Mouse (Mus musculus) limb, embryonic 11.5 days (tissue): ENCODE results near the gene Tns4. TPM values are rescaled to one million over a fixed set of nuclear protein-coding genes. Genes with fewer than 3 reads are reported as not detected.

Experiments
- ATAC-seq: fragments of 200-750 bp; cut with Nextera tagmentation; 2 replicates; pipeline ENCODE4 v1.8.0; 2017; ENCODE audit warnings: low read depth; ENCODE audit not compliant: insufficient number of reproducible peaks, low FRiP score, low TSS enrichment
- DNase-seq: peaks from one replicate; pipeline ENCODE4 v3.0.0-alpha.2; 2015; ENCODE audit warnings: low spot score
- H3K27ac ChIP-seq: fragments of 300-500 bp; sonication (generic); replicated peaks from 2 replicates; pipeline ENCODE4 v1.5.1; 2014; ENCODE audit warnings: low read depth, mild to moderate bottlenecking, low read length
- H3K27me3 ChIP-seq: fragments of 300-500 bp; sonication (generic); 2 replicates; pipeline ENCODE4 v1.6.1; 2014; ENCODE audit warnings: mild to moderate bottlenecking, low read length, mixed read lengths; ENCODE audit not compliant: control insufficient read depth, insufficient read depth
- H3K36me3 ChIP-seq: fragments of 300-500 bp; sonication (generic); 2 replicates; pipeline ENCODE4 v1.6.1; 2014; ENCODE audit warnings: mild to moderate bottlenecking, low read length, moderate library complexity, mixed read lengths; ENCODE audit not compliant: control insufficient read depth, insufficient read depth
- H3K4me1 ChIP-seq: fragments of 300-500 bp; sonication (generic); 2 replicates; pipeline ENCODE4 v1.6.1; 2014; ENCODE audit warnings: low read length, mixed read lengths; ENCODE audit not compliant: control insufficient read depth, insufficient read depth
- H3K4me2 ChIP-seq: fragments of 300-500 bp; sonication (generic); 2 replicates; pipeline ENCODE4 v1.6.1; 2014; ENCODE audit warnings: low read depth, mild to moderate bottlenecking, moderate library complexity; ENCODE audit not compliant: severe bottlenecking
- H3K4me3 ChIP-seq: fragments of 300-500 bp; sonication (generic); 2 replicates; pipeline ENCODE4 v1.5.1; 2014; ENCODE audit warnings: low read depth, low read length
- H3K9ac ChIP-seq: fragments of 300-500 bp; sonication (generic); 2 replicates; pipeline ENCODE4 v1.6.1; 2014; ENCODE audit warnings: mild to moderate bottlenecking, low read length
- H3K9me3 ChIP-seq: fragments of 300-500 bp; sonication (generic); 2 replicates; pipeline ENCODE4 v1.6.1; 2016; ENCODE audit warnings: low read length; ENCODE audit not compliant: control insufficient read depth
- WGBS: fragments of 180-500 bp; shearing (Covaris S2); extraction: QIAGEN DNeasy Blood & Tissue Kit; methylation state at CpG from one replicate; pipeline ENCODE4 v1.1.7; 2014; 5-methylcytosine and 5-hydroxymethylcytosine counted together
- polyA plus RNA-seq: library from polyadenylated mRNA; unstranded; fragments of >200 nt; fragmentation: Nextera tagmentation; extraction: Ambion mirVana; gene quantifications from 2 replicates; pipeline ENCODE4 v1.2.1, GENCODE M21; 2014

Gene Tns4
- polyA plus RNA-seq, 1 experiment from 2014 or later = 1.6 TPM

DNA sequence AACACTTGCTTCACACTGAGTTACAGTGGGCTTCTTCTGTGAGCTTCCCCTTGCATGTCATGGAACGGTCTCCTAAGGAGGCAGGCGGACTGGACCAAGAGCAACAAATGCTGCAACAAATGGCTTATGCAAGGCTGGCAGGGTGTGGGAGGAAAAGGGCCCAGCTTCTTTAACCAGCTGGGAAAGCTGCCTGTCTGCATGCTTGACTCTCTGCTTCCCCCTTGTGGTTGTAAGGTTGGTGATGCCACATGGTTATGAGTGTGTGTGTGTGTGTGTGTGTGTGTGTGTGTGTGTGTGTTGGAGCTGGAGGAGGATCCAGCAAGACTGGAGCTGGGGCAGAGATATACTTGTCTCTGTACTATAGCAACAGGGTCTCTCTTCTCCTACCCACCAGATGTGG, 23.1 kb downstream of the Tns4 start:
- Histone ChIP-seq H3K27me3 (no peaks in the 10 kb centered on the region), H3K27ac (0 out of 2 replicates have a peak overlapping the region, but pooled peaks have one; percentile 14), H3K4me2 (no peak overlapping the region), H3K4me1 (peaks cover 33% of the 10 kb centered on the region), H3K4me3 (no peak overlapping the region), H3K9me3 (no peaks in the 10 kb centered on the region), H3K9ac (no peak overlapping the region), H3K36me3 (no peaks in the 10 kb centered on the region)
- DNase-seq (peak; percentile 76), ATAC-seq (no peak)
- 3% methylated on average over 2 of the region's 2 CpGs for WGBS

DNA sequence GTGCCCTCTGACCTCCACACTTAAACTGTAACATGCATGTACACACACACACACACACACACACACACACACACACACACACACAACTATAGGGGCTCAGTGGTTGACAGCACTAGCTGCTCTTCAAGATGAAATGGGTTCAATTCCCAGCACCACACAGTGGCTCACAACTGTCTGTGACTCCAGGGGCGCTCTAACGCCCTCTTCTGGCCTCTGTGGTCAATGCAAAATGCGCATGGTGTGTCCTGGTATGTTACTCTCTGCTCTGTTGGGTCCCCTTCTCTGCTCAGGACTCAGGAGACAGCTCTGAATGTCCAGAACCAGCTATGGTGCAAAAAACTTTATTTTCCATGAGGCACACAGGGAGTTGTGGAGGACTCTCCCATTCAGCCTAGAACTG, 23.8 kb downstream of the Tns4 start:
- Histone ChIP-seq H3K27ac (0 out of 2 replicates have a peak overlapping the region, but pooled peaks have one; percentile 14), H3K4me2 (no peak overlapping the region), H3K27me3 (no peaks in the 10 kb centered on the region), H3K36me3 (no peaks in the 10 kb centered on the region), H3K4me1 (peaks cover 29% of the 10 kb centered on the region), H3K9ac (no peak overlapping the region), H3K4me3 (no peak overlapping the region), H3K9me3 (no peaks in the 10 kb centered on the region)
- whole genome bisulfite sequencing = 67% methylated on average over 3 of the region's 3 CpGs
- ATAC-seq (no peak), DNase-seq (no peak)

DNA sequence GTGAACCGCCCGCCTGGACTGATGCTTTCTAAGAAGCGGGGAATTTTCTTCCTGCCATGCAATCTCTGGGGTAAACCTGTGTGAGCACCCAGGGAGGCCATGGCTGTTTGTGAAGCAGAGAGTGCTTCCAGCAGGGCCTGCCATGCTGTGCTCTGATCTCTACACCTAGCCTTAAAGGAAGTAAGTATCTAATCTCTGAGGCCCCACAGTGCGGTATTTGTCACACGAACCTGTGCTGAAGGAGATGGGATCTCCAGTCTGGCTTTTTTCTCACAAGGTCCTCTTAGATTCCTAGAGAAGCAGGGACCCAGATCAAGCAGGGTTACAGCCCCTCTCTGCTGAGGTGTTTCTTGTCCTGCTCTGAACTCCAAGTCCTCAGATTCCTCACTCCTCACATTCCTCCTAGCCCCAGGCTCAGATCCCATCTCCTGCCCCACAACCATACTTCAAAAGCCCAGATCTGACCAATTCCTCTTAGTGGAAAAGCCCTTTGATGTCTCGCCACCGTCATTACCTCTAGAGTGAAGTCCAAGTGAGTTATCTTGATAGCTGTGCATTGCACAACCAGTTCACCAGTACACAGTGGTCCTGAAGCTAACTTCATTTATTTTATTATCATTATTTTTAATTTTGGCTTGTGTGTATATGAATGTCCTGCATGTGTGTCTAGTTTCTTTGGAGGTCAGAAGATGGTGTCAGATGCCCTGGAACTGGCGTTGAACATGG, 25.5 kb downstream of the Tns4 start:
- peak overlapping the region; percentile 30; the same call in 1 of the 2 replicates for H3K27ac ChIP-seq
- 22% methylated on average over 8 of the region's 8 CpGs for WGBS

DNA sequence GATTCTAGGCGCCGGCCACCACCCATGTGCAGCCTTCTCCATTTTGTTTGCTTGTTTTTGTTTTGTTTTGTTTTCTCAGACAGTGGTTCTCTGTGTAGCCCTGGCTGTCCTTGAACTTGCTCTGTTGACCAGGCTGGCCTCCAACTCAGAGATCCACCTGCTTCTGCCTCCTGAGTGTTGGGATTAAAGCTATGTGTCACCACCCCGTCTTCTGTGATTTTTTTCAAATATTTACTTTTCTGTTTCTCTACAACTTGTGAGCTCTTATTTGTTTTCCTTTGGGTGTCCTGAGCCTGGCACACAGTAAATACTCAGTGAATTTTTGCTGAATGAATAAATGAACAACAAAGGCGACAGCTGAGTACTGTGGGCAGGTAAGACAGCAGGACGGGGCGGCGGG, 26.4 kb downstream of the Tns4 start:
- H3K4me3 ChIP-seq = no peak overlapping the region
- H3K27me3 ChIP-seq = no peaks in the 10 kb centered on the region
- DNase-seq (no peak), ATAC-seq (no peak)
- 85% methylated on average over 7 of the region's 7 CpGs for WGBS
- no peak overlapping the region for H3K4me2 ChIP-seq
- peaks cover 25% of the 10 kb centered on the region for H3K4me1 ChIP-seq
- H3K9ac ChIP-seq = no peak overlapping the region
- no peaks in the 10 kb centered on the region for H3K9me3 ChIP-seq
- no peak overlapping the region; the same call in 1 of the 2 replicates for H3K27ac ChIP-seq
- no peaks in the 10 kb centered on the region for H3K36me3 ChIP-seq

More for the DNA sequence above, 25.5 kb downstream of the Tns4 start:
- Histone ChIP-seq H3K9me3 (no peaks in the 10 kb centered on the region), H3K27me3 (no peaks in the 10 kb centered on the region), H3K4me3 (no peak overlapping the region), H3K36me3 (no peaks in the 10 kb centered on the region), H3K4me1 (peaks cover 25% of the 10 kb centered on the region), H3K9ac (peak overlapping the region; percentile 43; the same call in 1 of the 2 replicates), H3K4me2 (no peak overlapping the region; the same call in 1 of the 2 replicates)
- DNase-seq (no peak), ATAC-seq (no peak)

DNA sequence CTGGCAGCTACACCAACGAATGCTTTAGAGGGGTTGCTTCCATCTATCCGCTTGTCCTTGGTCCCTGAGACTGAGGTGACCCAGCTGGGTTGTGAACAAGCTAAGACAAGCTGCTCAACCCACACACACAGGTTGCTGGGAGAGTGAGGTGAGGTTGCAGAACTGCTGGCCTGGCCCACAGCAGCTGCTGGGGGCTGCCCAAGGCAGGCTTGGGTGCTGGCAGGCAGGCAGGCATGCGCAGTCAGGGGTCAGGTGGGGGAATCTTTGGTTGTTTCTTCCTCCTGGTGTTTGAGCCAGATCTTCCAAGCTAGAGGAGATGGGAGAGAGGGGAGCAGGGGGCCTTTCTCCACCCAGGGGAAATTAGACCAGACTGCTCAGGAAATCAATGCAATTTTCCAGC, 28.7 kb downstream of the Tns4 start:
- ATAC-seq (no peak), DNase-seq (no peak)
- Histone ChIP-seq H3K27ac (peak overlapping the region; percentile 58; the same call in 1 of the 2 replicates), H3K4me2 (no peak overlapping the region), H3K27me3 (no peaks in the 10 kb centered on the region), H3K4me1 (peaks cover 30% of the 10 kb centered on the region), H3K9me3 (no peaks in the 10 kb centered on the region), H3K9ac (no peak overlapping the region), H3K4me3 (no peak overlapping the region), H3K36me3 (no peaks in the 10 kb centered on the region)
- WGBS = 87% methylated on average over 3 of the region's 3 CpGs

DNA sequence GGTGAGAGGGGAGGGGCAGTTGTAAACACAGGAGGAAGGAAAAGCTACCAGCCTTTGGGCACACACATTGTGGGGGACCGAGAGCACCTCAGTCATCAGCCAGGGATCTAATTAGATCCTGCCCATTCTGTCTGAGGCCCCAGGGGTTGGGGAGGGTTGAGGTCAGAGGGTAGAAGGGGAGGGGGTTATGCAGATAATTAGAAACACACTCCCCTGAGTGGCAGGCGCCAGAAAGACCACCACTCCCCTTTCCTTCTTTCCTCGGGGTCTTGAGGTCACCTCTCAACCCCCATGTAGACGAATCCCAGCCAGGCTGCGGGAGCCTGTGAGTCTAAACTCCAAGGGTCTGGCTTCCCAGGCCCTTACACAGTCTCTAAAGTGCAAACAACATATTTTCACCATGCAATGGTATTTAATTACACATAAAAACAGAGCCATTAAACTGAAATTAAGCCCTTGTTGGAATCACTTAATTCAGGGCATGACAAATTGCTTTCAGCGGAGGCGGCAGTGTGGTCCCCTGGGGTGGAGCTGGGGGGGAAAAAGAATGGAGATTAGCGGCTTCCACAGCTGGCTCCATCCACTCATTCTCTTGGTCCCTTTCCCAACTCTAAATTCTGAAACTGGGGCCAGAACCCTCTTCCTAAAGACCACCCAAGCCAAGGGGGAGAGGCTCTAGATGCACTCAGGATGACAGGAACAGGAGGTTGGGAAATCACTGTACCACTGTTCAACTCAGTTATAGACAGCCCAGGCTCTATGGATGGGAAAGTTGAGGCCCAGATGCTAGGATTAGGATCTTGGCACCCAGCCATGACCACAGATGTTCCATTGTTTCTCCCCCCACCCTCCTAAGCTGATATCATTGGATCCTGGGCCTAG, 33.3 kb downstream of the Tns4 start:
- Histone ChIP-seq H3K27ac (peak overlapping the region; percentile 76), H3K27me3 (no peaks in the 10 kb centered on the region), H3K9ac (no peak overlapping the region), H3K4me2 (no peak overlapping the region), H3K4me3 (no peak overlapping the region), H3K36me3 (peaks cover 12% of the 10 kb centered on the region), H3K9me3 (no peaks in the 10 kb centered on the region), H3K4me1 (peaks cover 22% of the 10 kb centered on the region)
- DNase-seq = peak; percentile 86
- peak; percentile 87 for ATAC-seq
- 4% methylated on average over 8 of the region's 8 CpGs for WGBS

DNA sequence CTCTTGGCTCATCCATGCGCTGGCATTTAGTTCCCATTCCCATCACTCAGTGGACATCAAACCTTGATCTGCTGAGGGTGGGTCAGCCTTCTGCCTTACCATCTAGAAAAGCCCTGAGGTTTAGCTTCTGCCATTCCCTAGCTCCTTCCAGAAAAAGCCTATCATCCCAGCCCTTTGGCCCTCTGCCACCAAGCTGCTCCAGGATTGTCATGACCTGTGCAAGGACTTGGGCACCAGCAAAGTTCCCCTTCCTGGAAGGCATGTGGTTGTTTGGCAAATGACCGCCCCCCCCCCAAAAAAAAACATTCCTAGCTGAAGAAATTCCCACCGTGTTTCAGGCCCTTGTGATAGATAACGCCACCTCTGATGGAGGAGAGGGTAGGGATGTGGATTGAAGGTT, 34.0 kb downstream of the Tns4 start:
- Histone ChIP-seq H3K9me3 (no peaks in the 10 kb centered on the region), H3K27me3 (no peaks in the 10 kb centered on the region), H3K9ac (no peak overlapping the region), H3K36me3 (peaks cover 12% of the 10 kb centered on the region), H3K4me2 (no peak overlapping the region), H3K4me3 (no peak overlapping the region), H3K4me1 (peaks cover 18% of the 10 kb centered on the region), H3K27ac (peak overlapping the region; percentile 76)
- no peak for DNase-seq
- 22% methylated on average over 4 of the region's 4 CpGs for WGBS
- 0 out of 2 replicates have a peak, but pooled peaks have one; percentile 2 for ATAC-seq

DNA sequence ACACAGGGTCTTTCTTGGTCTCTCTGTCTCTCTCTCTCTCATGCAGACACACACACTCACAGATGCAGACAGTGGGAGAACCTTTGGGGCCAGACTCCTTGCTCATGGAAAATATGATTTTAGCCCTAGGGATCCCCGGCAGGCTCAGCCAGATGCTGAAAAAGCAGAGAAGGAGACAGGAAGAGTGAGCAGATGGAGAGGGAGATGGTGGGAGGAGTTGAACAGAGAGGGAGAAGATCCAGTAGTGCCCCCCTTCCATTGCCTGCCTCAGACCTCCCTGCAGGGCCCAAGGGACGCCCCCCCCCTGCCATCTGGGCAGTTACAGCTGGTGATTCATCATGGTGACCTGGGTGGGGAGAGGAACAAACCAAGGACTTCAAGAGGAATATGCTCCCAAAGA, 41.5 kb downstream of the Tns4 start:
- H3K4me1 ChIP-seq = peaks cover 45% of the 10 kb centered on the region
- no peaks in the 10 kb centered on the region for H3K27me3 ChIP-seq
- peaks cover 31% of the 10 kb centered on the region for H3K36me3 ChIP-seq
- no peaks in the 10 kb centered on the region for H3K9me3 ChIP-seq
- H3K9ac ChIP-seq = peak overlapping the region; percentile 12; the same call in 1 of the 2 replicates
- DNase-seq (no peak), ATAC-seq (0 out of 2 replicates have a peak, but pooled peaks have one; percentile 8)
- H3K27ac ChIP-seq = peak overlapping the region; percentile 81
- WGBS = 50% methylated on average over 2 of the region's 2 CpGs
- H3K4me3 ChIP-seq = no peak overlapping the region
- H3K4me2 ChIP-seq = peak overlapping the region; percentile 50; the same call in 1 of the 2 replicates
